Mouse (Mus musculus): Measurements from ENCODE around the gene Eif5a2. TPM values are rescaled to one million over a fixed set of nuclear protein-coding genes. Genes with fewer than 3 reads are reported as not detected.
"Not testable (repeated sequence)": the region's sequence is repeated elsewhere in the genome, so short reads cannot be mapped to it uniquely, and the experiment has no call there.

Eif5a2 gene
- polyA plus RNA-seq, 1 experiment: 12.5 TPM

- Histone ChIP-seq H3K4me3 (ENCODE audit: insufficient read depth, low read length) (no peak overlapping the region), H3K4me1 (ENCODE audit: control insufficient read depth, insufficient read depth, low read length) (no peaks in the 10 kb centered on the region), H3K27ac (ENCODE audit: insufficient read depth, low read length) (no peak overlapping the region)
- TF ChIP-seq CTCF (IDR thresholded peaks at IDR 0.05; ENCODE audit: borderline replicate concordance, insufficient read depth, low read length) (no peak), POLR2A (IDR thresholded peaks at IDR 0.05; ENCODE audit: low read depth, low read length) (no peak)
Measured at GRCm38 (mm10) chr3:28766935-28767334, 14.1 kb upstream of the Eif5a2 start.

DNA sequence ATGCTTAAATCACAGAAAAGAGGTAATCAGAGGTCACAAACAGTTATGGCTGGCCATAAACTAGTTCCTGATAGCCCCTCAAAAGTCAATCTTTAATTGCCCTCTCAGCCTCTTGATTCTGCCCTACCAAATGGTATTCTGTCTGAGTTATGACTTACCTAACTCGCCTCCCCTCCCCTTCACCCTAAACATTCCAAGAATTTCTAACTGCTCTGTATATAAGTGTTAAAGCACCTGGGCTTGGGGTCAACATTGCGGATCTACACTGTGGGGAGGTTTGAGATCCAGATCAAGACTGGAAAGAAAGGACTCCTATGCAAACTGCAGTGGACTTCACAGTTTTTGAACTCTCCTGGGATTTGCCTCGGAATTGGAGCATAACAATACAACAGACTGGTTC is 12.9 kb upstream of the Eif5a2 start:
- TF ChIP-seq CTCF (IDR thresholded peaks at IDR 0.05; ENCODE audit: borderline replicate concordance, insufficient read depth, low read length) (no peak), POLR2A (IDR thresholded peaks at IDR 0.05; ENCODE audit: low read depth, low read length) (no peak)
- Histone ChIP-seq H3K27ac (ENCODE audit: insufficient read depth, low read length) (no peak overlapping the region), H3K4me3 (ENCODE audit: insufficient read depth, low read length) (no peak overlapping the region), H3K4me1 (ENCODE audit: control insufficient read depth, insufficient read depth, low read length) (no peaks in the 10 kb centered on the region)

GRCm38 (mm10) chr3:28772919-28773318 is 8.2 kb upstream of the Eif5a2 start:
- H3K27ac ChIP-seq (ENCODE audit: insufficient read depth, low read length): not testable (repeated sequence)

GRCm38 (mm10) chr3:28775361-28775760 is 5.7 kb upstream of the Eif5a2 start:
- no peaks in the 10 kb centered on the region for H3K4me1 ChIP-seq (ENCODE audit: control insufficient read depth, insufficient read depth, low read length)
- no peak overlapping the region for H3K27ac ChIP-seq (ENCODE audit: insufficient read depth, low read length)
- no peak overlapping the region for H3K4me3 ChIP-seq (ENCODE audit: insufficient read depth, low read length)
- TF ChIP-seq CTCF (IDR thresholded peaks at IDR 0.05; ENCODE audit: borderline replicate concordance, insufficient read depth, low read length) (no peak), POLR2A (IDR thresholded peaks at IDR 0.05; ENCODE audit: low read depth, low read length) (no peak)

More at GRCm38 (mm10) chr3:28772919-28773318, 8.2 kb upstream of the Eif5a2 start:
- not testable (repeated sequence) for H3K4me3 ChIP-seq (ENCODE audit: insufficient read depth, low read length); H3K4me1 ChIP-seq (ENCODE audit: control insufficient read depth, insufficient read depth, low read length)

- Histone ChIP-seq H3K27ac (ENCODE audit: insufficient read depth, low read length) (no peak overlapping the region), H3K4me1 (ENCODE audit: control insufficient read depth, insufficient read depth, low read length) (no peaks in the 10 kb centered on the region), H3K4me3 (ENCODE audit: insufficient read depth, low read length) (no peak overlapping the region)
- TF ChIP-seq CTCF (IDR thresholded peaks at IDR 0.05; ENCODE audit: borderline replicate concordance, insufficient read depth, low read length) (no peak), POLR2A (IDR thresholded peaks at IDR 0.05; ENCODE audit: low read depth, low read length) (no peak)
Measured at GRCm38 (mm10) chr3:28775958-28776357, 5.1 kb upstream of the Eif5a2 start.

- Histone ChIP-seq H3K4me3 (ENCODE audit: insufficient read depth, low read length) (no peak overlapping the region), H3K4me1 (ENCODE audit: control insufficient read depth, insufficient read depth, low read length) (no peaks in the 10 kb centered on the region), H3K27ac (ENCODE audit: insufficient read depth, low read length) (no peak overlapping the region)
- TF ChIP-seq CTCF (IDR thresholded peaks at IDR 0.05; ENCODE audit: borderline replicate concordance, insufficient read depth, low read length): no peak
- TF ChIP-seq POLR2A (IDR thresholded peaks at IDR 0.05; ENCODE audit: low read depth, low read length): no peak
Measured at GRCm38 (mm10) chr3:28776491-28776890, 4.6 kb upstream of the Eif5a2 start.

GRCm38 (mm10) chr3:28780511-28780910 is 565 bp upstream of the Eif5a2 start:
- 0 out of 2 replicates have a peak, but pooled peaks cover 3% of the 10 kb centered on the region for H3K4me1 ChIP-seq (ENCODE audit: control insufficient read depth, insufficient read depth, low read length)
- H3K4me3 ChIP-seq (ENCODE audit: insufficient read depth, low read length): no peak overlapping the region
- H3K27ac ChIP-seq (ENCODE audit: insufficient read depth, low read length): no peak overlapping the region
- no peak for TF ChIP-seq CTCF (IDR thresholded peaks at IDR 0.05; ENCODE audit: borderline replicate concordance, insufficient read depth, low read length)
- no peak for TF ChIP-seq POLR2A (IDR thresholded peaks at IDR 0.05; ENCODE audit: low read depth, low read length)

DNA sequence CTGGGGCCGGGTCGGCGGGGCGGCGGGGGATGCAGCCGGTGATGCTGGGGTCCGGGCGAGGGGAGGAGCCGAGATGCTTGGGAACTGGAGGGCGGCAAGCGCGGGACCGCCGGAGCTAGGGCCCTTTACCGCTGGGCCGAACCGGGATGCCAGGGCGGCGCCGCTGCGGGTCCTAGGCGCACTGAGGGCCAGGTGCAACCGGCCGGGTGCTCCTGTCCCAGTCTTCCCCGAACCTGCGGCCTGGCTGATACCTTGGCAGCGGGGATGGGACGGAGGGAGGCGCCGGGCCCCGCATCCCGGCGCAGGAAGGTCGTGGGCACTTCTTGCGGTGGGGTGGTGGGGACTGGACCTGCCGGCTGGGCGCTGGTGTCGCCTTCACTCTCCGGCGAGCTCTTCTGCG is 346 bp downstream of the Eif5a2 start:
- Histone ChIP-seq H3K4me1 (ENCODE audit: control insufficient read depth, insufficient read depth, low read length) (0 out of 2 replicates have a peak, but pooled peaks cover 3% of the 10 kb centered on the region), H3K27ac (ENCODE audit: insufficient read depth, low read length) (no peak overlapping the region), H3K4me3 (ENCODE audit: insufficient read depth, low read length) (peak overlapping the region; percentile 87)
- TF ChIP-seq CTCF (IDR thresholded peaks at IDR 0.05; ENCODE audit: borderline replicate concordance, insufficient read depth, low read length) (no peak), POLR2A (IDR thresholded peaks at IDR 0.05; ENCODE audit: low read depth, low read length) (no peak)

DNA sequence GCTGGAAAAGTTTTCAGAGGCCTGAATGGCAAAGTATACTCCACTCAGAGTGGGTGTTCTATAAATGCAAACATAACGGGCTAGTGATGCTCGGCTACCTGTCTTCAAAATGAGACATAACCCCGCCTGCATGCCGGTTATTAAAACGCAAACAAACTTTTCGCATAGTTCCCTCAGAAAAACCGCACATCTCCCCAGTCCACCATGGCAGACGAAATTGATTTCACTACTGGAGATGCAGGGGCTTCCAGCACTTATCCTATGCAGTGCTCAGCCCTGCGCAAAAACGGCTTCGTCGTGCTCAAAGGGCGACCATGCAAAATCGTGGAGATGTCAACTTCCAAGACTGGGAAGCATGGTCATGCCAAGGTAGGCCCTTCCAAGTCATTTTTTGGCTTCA is 772 bp downstream of the Eif5a2 start:
- H3K27ac ChIP-seq (ENCODE audit: insufficient read depth, low read length): no peak overlapping the region
- TF ChIP-seq CTCF (IDR thresholded peaks at IDR 0.05; ENCODE audit: borderline replicate concordance, insufficient read depth, low read length) (no peak), POLR2A (IDR thresholded peaks at IDR 0.05; ENCODE audit: low read depth, low read length) (no peak)

DNA sequence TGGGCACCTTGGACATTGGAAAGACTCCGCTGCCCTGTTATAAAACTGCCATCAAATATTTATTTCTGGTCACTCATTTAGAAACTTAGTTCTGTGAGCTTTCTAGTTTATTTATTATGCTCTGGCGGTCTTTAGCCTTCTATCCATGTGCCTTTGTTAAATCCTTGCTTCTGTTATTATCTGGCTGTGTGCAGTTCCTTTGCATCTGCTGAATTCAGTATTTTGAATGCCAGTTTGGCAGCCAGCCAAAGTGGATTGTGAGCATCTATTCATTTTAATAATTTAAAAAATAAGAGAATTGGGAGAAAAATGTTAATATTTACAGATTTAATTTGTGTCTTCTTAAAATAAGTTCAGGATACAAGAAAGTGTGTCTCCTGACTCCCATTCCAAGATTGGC is 3.1 kb downstream of the Eif5a2 start:
- 0 out of 2 replicates have a peak, but pooled peaks cover 3% of the 10 kb centered on the region for H3K4me1 ChIP-seq (ENCODE audit: control insufficient read depth, insufficient read depth, low read length)
- no peak overlapping the region for H3K4me3 ChIP-seq (ENCODE audit: insufficient read depth, low read length)
- TF ChIP-seq CTCF (IDR thresholded peaks at IDR 0.05; ENCODE audit: borderline replicate concordance, insufficient read depth, low read length): no peak
- no peak for TF ChIP-seq POLR2A (IDR thresholded peaks at IDR 0.05; ENCODE audit: low read depth, low read length)
- H3K27ac ChIP-seq (ENCODE audit: insufficient read depth, low read length): no peak overlapping the region

More for the DNA sequence above, 772 bp downstream of the Eif5a2 start:
- Histone ChIP-seq H3K4me1 (ENCODE audit: control insufficient read depth, insufficient read depth, low read length) (0 out of 2 replicates have a peak, but pooled peaks cover 3% of the 10 kb centered on the region), H3K4me3 (ENCODE audit: insufficient read depth, low read length) (peak overlapping the region; percentile 87)

- Histone ChIP-seq H3K4me3 (ENCODE audit: insufficient read depth, low read length) (no peak overlapping the region), H3K27ac (ENCODE audit: insufficient read depth, low read length) (no peak overlapping the region), H3K4me1 (ENCODE audit: control insufficient read depth, insufficient read depth, low read length) (no peaks in the 10 kb centered on the region)
- TF ChIP-seq CTCF (IDR thresholded peaks at IDR 0.05; ENCODE audit: borderline replicate concordance, insufficient read depth, low read length) (no peak), POLR2A (IDR thresholded peaks at IDR 0.05; ENCODE audit: low read depth, low read length) (no peak)
Measured at GRCm38 (mm10) chr3:28794835-28795234, 13.8 kb downstream of the Eif5a2 start.

All from embryonic fibroblast, embryonic 13.5 days (primary cell).